In the genomic region with DNA sequence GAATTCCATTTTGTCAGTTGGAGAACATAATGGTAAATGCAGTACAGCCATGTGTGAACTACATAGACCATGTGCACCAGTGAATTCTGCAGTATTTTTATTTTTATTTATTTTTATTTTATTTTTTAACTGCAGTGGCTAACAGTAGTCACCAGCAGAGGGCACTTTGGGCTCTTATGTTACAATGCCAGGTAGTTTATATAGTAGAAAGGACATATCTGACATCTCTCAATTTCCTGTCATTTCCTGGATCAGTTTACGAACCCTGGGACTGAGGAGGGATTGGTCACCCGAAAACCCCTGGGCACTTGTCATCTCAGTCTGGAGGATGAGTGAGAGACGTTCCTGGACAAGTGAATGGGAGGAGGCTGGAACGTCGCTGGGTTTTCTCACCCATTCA, we compare ENCODE assay signal across 9 mouse cellular contexts. TPM values are rescaled to one million over a fixed set of nuclear protein-coding genes. Genes with fewer than 3 reads are reported as not detected.
DNase-seq lines count a peak whose midpoint lies in the region; ATAC-seq lines count a peak whose summit lies in the region.
"Had no signal": no experiment of that assay in that cellular context is flagged by ENCODE, and none has a peak within 500 bp of the region (broad histone marks: within the 10 kb centered on the region; RNA-seq: fewer than 3 reads in every experiment).

No protein-coding gene starts in this region.

- DNase-seq in cerebellum, postnatal 14 days = peak; percentile 5 to 12
- no peak for DNase-seq in cerebellum, postnatal 25 days
- peak; percentile 16 for DNase-seq in neural tube, embryonic 11.5 days (ENCODE audit: low spot score)
- DNase-seq in neural tube, embryonic 10.5 days (ENCODE audit: extremely low spot score, low spot score) = no peak
- peak; percentile 1 to 60 for DNase-seq in kidney, postnatal 36 days
- no peak for DNase-seq in cerebellum, postnatal 36 days
- no peak for DNase-seq in adrenal gland, adult 8-10 months
- DNase-seq: liver, embryonic 13.5 days had no signal

- H3K9me3 ChIP-seq in neural tube, embryonic 11.5 days (ENCODE audit: control insufficient read depth, low read length) = no peaks in the 10 kb centered on the region
- H3K9me3 ChIP-seq in neural tube, embryonic 13.5 days = no peaks in the 10 kb centered on the region
- H3K9me3 ChIP-seq: liver, embryonic 13.5 days had no signal

- WGBS in neural tube, embryonic 11.5 days = 41% methylated on average over 5 of the region's 5 CpGs
- 39% methylated on average over 5 of the region's 5 CpGs for WGBS in neural tube, embryonic 13.5 days

- H3K4me3 ChIP-seq in neural tube, embryonic 11.5 days (ENCODE audit: low read depth, low read length) = no peak overlapping the region
- no peak overlapping the region for H3K4me3 ChIP-seq in neural tube, embryonic 13.5 days
- H3K4me3 ChIP-seq: liver, embryonic 13.5 days had no signal

- no peaks in the 10 kb centered on the region for H3K4me1 ChIP-seq in neural tube, embryonic 11.5 days (ENCODE audit: control insufficient read depth, insufficient read depth, low read length)
- H3K4me1 ChIP-seq in neural tube, embryonic 13.5 days (replicated peaks) = 0 out of 2 replicates have a peak, but pooled peaks cover 3% of the 10 kb centered on the region
- H3K4me1 ChIP-seq: liver, embryonic 13.5 days had no signal

- no peak overlapping the region for H3K4me2 ChIP-seq in neural tube, embryonic 11.5 days (ENCODE audit: low read depth)
- H3K4me2 ChIP-seq in neural tube, embryonic 13.5 days = peak overlapping the region; percentile 42
- H3K4me2 ChIP-seq: liver, embryonic 13.5 days had no signal

- H3K27ac ChIP-seq in neural tube, embryonic 11.5 days (ENCODE audit: low read depth, low read length) = no peak overlapping the region
- no peak overlapping the region for H3K27ac ChIP-seq in neural tube, embryonic 13.5 days (replicated peaks)
- H3K27ac ChIP-seq: liver, embryonic 13.5 days had no signal

- H3K36me3 ChIP-seq in neural tube, embryonic 11.5 days (ENCODE audit: control insufficient read depth, insufficient read depth, low read length) = no peaks in the 10 kb centered on the region
- no peaks in the 10 kb centered on the region for H3K36me3 ChIP-seq in neural tube, embryonic 13.5 days
- H3K36me3 ChIP-seq: liver, embryonic 13.5 days had no signal

- H3K27me3 ChIP-seq in neural tube, embryonic 11.5 days (ENCODE audit: control insufficient read depth, insufficient read depth, low read length) = no peaks in the 10 kb centered on the region
- no peaks in the 10 kb centered on the region for H3K27me3 ChIP-seq in neural tube, embryonic 13.5 days
- H3K27me3 ChIP-seq: liver, embryonic 13.5 days had no signal

- no peak overlapping the region for H3K9ac ChIP-seq in neural tube, embryonic 11.5 days (ENCODE audit: low read length)
- no peak overlapping the region for H3K9ac ChIP-seq in neural tube, embryonic 13.5 days
- H3K9ac ChIP-seq: liver, embryonic 13.5 days had no signal

- ATAC-seq in neural tube, embryonic 11.5 days (ENCODE audit: insufficient read depth, low FRiP score, low TSS enrichment) = no peak
- ATAC-seq in neural tube, embryonic 13.5 days (ENCODE audit: low read depth) = peak; percentile 43; the same call in 1 of the 2 replicates

RNA-seq across cellular contexts. Expression of gene Brms1l, which starts 52.4 kb away (rescaled TPM):
- polyA plus RNA-seq in neural tube, embryonic 11.5 days (2014; fragmentation: Nextera tagmentation; extraction: Ambion mirVana) = 36.1 and 40.9 TPM in 2 replicates
- 46.6 and 51.5 TPM in 2 replicates for polyA plus RNA-seq in neural tube, embryonic 13.5 days (2015; fragmentation: Nextera tagmentation; extraction: Ambion mirVana)
- 10 to 100 TPM; 46.7 to 68.7 (median 56.0) TPM for total RNA-seq in adrenal gland, adult 8-10 months (2022)

Comparison
In these comparisons a context has a peak if more than half of its experiments do, and no peak if none do; other contexts are left out.
1. DNase-seq: peak in cerebellum, postnatal 14 days (2 of 2), neural tube, embryonic 11.5 days (single experiment) and kidney, postnatal 36 days (2 of 2); none in cerebellum, postnatal 25 days (0 of 2), neural tube, embryonic 10.5 days (single experiment), cerebellum, postnatal 36 days (0 of 2) and adrenal gland, adult 8-10 months (single experiment).